Mouse (Mus musculus) stomach, embryonic 15.5 days (tissue): ENCODE results near the gene Lrch1. TPM values are rescaled to one million over a fixed set of nuclear protein-coding genes. Genes with fewer than 3 reads are reported as not detected.

ENCODE experiments used
- ATAC-seq: fragments of 200-750 bp; cut with Nextera tagmentation; 2 replicates; pipeline ENCODE4 v1.8.0; 2017; ENCODE audit warnings: low read depth, moderate number of reproducible peaks, moderate TSS enrichment; ENCODE audit not compliant: insufficient read depth, low FRiP score
- H3K27ac ChIP-seq: fragments of 300-500 bp; sonication (generic); 2 replicates; pipeline ENCODE4 v1.5.1; 2015; ENCODE audit warnings: mild to moderate bottlenecking, inconsistent platforms
- H3K27me3 ChIP-seq: fragments of 300-500 bp; sonication (generic); replicated peaks from 2 replicates; pipeline ENCODE4 v1.6.1; 2015; ENCODE audit warnings: inconsistent platforms
- H3K36me3 ChIP-seq: fragments of 300-500 bp; sonication (generic); 2 replicates; pipeline ENCODE4 v1.6.1; 2015; ENCODE audit warnings: inconsistent platforms
- H3K4me1 ChIP-seq: fragments of 300-500 bp; sonication (generic); 2 replicates; pipeline ENCODE4 v1.6.1; 2015; ENCODE audit warnings: inconsistent platforms
- H3K4me2 ChIP-seq: fragments of 300-500 bp; sonication (generic); 2 replicates; pipeline ENCODE4 v1.6.1; 2015; ENCODE audit warnings: mild to moderate bottlenecking, inconsistent platforms
- H3K4me3 ChIP-seq: fragments of 300-500 bp; sonication (generic); replicated peaks from 2 replicates; pipeline ENCODE4 v1.5.1; 2015; ENCODE audit warnings: inconsistent platforms
- H3K9ac ChIP-seq: fragments of 300-500 bp; sonication (generic); 2 replicates; pipeline ENCODE4 v1.6.1; 2015; ENCODE audit warnings: inconsistent platforms
- H3K9me3 ChIP-seq: fragments of 300-500 bp; sonication (generic); 2 replicates; pipeline ENCODE4 v1.6.1; 2016; ENCODE audit warnings: inconsistent platforms
- WGBS: fragments of 180-500 bp; shearing (Covaris S2); methylation state at CpG from one replicate; pipeline ENCODE4 v1.1.7; 2015; 5-methylcytosine and 5-hydroxymethylcytosine counted together
- polyA plus RNA-seq: library from polyadenylated mRNA; unstranded; fragments of >200 nt; fragmentation: Nextera tagmentation; extraction: Ambion mirVana; gene quantifications from 2 replicates; pipeline ENCODE4 v1.2.1, GENCODE M21; 2015

Lrch1 gene
- polyA plus RNA-seq, 1 experiment from 2014 or later, result 12.4 TPM

GRCm38 (mm10) chr14:74814848-74815789 lies 132.6 kb downstream of the Lrch1 start:
- ATAC-seq, result no peak
- WGBS, result 88% methylated on average over 17 of the region's 17 CpGs
- H3K36me3 ChIP-seq, result 0 out of 2 replicates have a peak, but pooled peaks cover under 1% of the 10 kb centered on the region

GRCm38 (mm10) chr14:74811617-74812016 lies 136.1 kb downstream of the Lrch1 start:
- no peaks in the 10 kb centered on the region for H3K9me3 ChIP-seq
- peaks cover 13% of the 10 kb centered on the region for H3K36me3 ChIP-seq
- no peak overlapping the region for H3K4me3 ChIP-seq
- no peak overlapping the region for H3K9ac ChIP-seq
- H3K4me2 ChIP-seq, result no peak overlapping the region
- ATAC-seq, result no peak
- no peak overlapping the region for H3K27ac ChIP-seq
- no peaks in the 10 kb centered on the region for H3K27me3 ChIP-seq
- H3K4me1 ChIP-seq, result no peaks in the 10 kb centered on the region
- 47% methylated on average over 11 of the region's 11 CpGs for WGBS

More at GRCm38 (mm10) chr14:74814848-74815789, 132.6 kb downstream of the Lrch1 start:
- Histone ChIP-seq H3K9me3 (no peaks in the 10 kb centered on the region), H3K27ac (no peak overlapping the region), H3K27me3 (no peaks in the 10 kb centered on the region), H3K4me1 (no peaks in the 10 kb centered on the region), H3K4me2 (no peak overlapping the region), H3K4me3 (no peak overlapping the region), H3K9ac (no peak overlapping the region)

GRCm38 (mm10) chr14:74801961-74802360 lies 145.7 kb downstream of the Lrch1 start:
- no peak for ATAC-seq
- Histone ChIP-seq H3K27me3 (no peaks in the 10 kb centered on the region), H3K4me2 (no peak overlapping the region)

GRCm38 (mm10) chr14:74798063-74798890 lies 149.4 kb downstream of the Lrch1 start:
- Histone ChIP-seq H3K27me3 (no peaks in the 10 kb centered on the region), H3K9ac (no peak overlapping the region), H3K36me3 (peaks cover 27% of the 10 kb centered on the region), H3K9me3 (no peaks in the 10 kb centered on the region), H3K4me1 (no peaks in the 10 kb centered on the region), H3K4me3 (no peak overlapping the region), H3K4me2 (no peak overlapping the region), H3K27ac (no peak overlapping the region)
- ATAC-seq, result no peak
- 80% methylated on average over 16 of the region's 16 CpGs for WGBS

More at GRCm38 (mm10) chr14:74801961-74802360, 145.7 kb downstream of the Lrch1 start:
- H3K4me1 ChIP-seq, result no peaks in the 10 kb centered on the region
- no peak overlapping the region for H3K27ac ChIP-seq
- H3K9ac ChIP-seq, result no peak overlapping the region
- H3K4me3 ChIP-seq, result no peak overlapping the region
- no peaks in the 10 kb centered on the region for H3K9me3 ChIP-seq
- 85% methylated on average over 1 of the region's 1 CpGs for WGBS
- H3K36me3 ChIP-seq, result peaks cover 27% of the 10 kb centered on the region

GRCm38 (mm10) chr14:74797386-74798062 lies 150.2 kb downstream of the Lrch1 start:
- H3K4me3 ChIP-seq, result no peak overlapping the region
- no peak overlapping the region for H3K9ac ChIP-seq
- H3K4me2 ChIP-seq, result no peak overlapping the region
- H3K36me3 ChIP-seq, result peaks cover 25% of the 10 kb centered on the region
- H3K27ac ChIP-seq, result no peak overlapping the region
- no peak for ATAC-seq
- no peaks in the 10 kb centered on the region for H3K27me3 ChIP-seq
- H3K9me3 ChIP-seq, result no peaks in the 10 kb centered on the region
- H3K4me1 ChIP-seq, result no peaks in the 10 kb centered on the region
- WGBS, result 77% methylated on average over 10 of the region's 10 CpGs

- H3K36me3 ChIP-seq, result peaks cover 11% of the 10 kb centered on the region; the same call in 1 of the 2 replicates
- no peaks in the 10 kb centered on the region for H3K4me1 ChIP-seq
- ATAC-seq, result no peak
- no peak overlapping the region for H3K9ac ChIP-seq
- H3K4me2 ChIP-seq, result no peak overlapping the region
- H3K27ac ChIP-seq, result no peak overlapping the region
- WGBS, result 67% methylated on average over 12 of the region's 12 CpGs
- H3K27me3 ChIP-seq, result no peaks in the 10 kb centered on the region
- no peak overlapping the region for H3K4me3 ChIP-seq
- H3K9me3 ChIP-seq, result no peaks in the 10 kb centered on the region
Observed at GRCm38 (mm10) chr14:74794931-74795330, 152.7 kb downstream of the Lrch1 start.

- no peak for ATAC-seq
- Histone ChIP-seq H3K27ac (no peak overlapping the region), H3K27me3 (no peaks in the 10 kb centered on the region), H3K9me3 (no peaks in the 10 kb centered on the region), H3K4me1 (no peaks in the 10 kb centered on the region), H3K9ac (no peak overlapping the region), H3K4me2 (no peak overlapping the region), H3K36me3 (peaks cover 6% of the 10 kb centered on the region; the same call in 1 of the 2 replicates), H3K4me3 (no peak overlapping the region)
- 74% methylated on average over 6 of the region's 6 CpGs for WGBS
Observed at GRCm38 (mm10) chr14:74792793-74793192, 154.9 kb downstream of the Lrch1 start.

GRCm38 (mm10) chr14:74790535-74790934 lies 157.1 kb downstream of the Lrch1 start:
- Histone ChIP-seq H3K9me3 (no peaks in the 10 kb centered on the region), H3K4me3 (no peak overlapping the region), H3K27ac (no peak overlapping the region), H3K4me1 (no peaks in the 10 kb centered on the region), H3K27me3 (no peaks in the 10 kb centered on the region), H3K4me2 (no peak overlapping the region), H3K36me3 (peaks cover under 1% of the 10 kb centered on the region; the same call in 1 of the 2 replicates), H3K9ac (no peak overlapping the region)
- no peak for ATAC-seq
- 68% methylated on average over 5 of the region's 5 CpGs for WGBS

- no peak for ATAC-seq
- Histone ChIP-seq H3K9me3 (no peaks in the 10 kb centered on the region), H3K4me1 (no peaks in the 10 kb centered on the region), H3K4me3 (no peak overlapping the region), H3K4me2 (no peak overlapping the region), H3K27ac (no peak overlapping the region), H3K27me3 (no peaks in the 10 kb centered on the region), H3K9ac (no peak overlapping the region), H3K36me3 (peaks cover 11% of the 10 kb centered on the region; the same call in 1 of the 2 replicates)
- WGBS, result 75% methylated on average over 8 of the region's 8 CpGs
Observed at GRCm38 (mm10) chr14:74788766-74789165, 158.9 kb downstream of the Lrch1 start.

- WGBS, result 72% methylated on average over 3 of the region's 3 CpGs
- ATAC-seq, result no peak
- no peaks in the 10 kb centered on the region for H3K9me3 ChIP-seq
- H3K27ac ChIP-seq, result no peak overlapping the region
- H3K9ac ChIP-seq, result no peak overlapping the region
- no peak overlapping the region for H3K4me3 ChIP-seq
- H3K27me3 ChIP-seq, result no peaks in the 10 kb centered on the region
- peaks cover 15% of the 10 kb centered on the region; the same call in 1 of the 2 replicates for H3K36me3 ChIP-seq
- H3K4me2 ChIP-seq, result no peak overlapping the region
- no peaks in the 10 kb centered on the region for H3K4me1 ChIP-seq
Observed at GRCm38 (mm10) chr14:74787717-74788116, 160.0 kb downstream of the Lrch1 start.

- Histone ChIP-seq H3K9ac (no peak overlapping the region), H3K27me3 (no peaks in the 10 kb centered on the region), H3K4me3 (no peak overlapping the region), H3K4me2 (no peak overlapping the region), H3K4me1 (no peaks in the 10 kb centered on the region), H3K36me3 (peaks cover 15% of the 10 kb centered on the region; the same call in 1 of the 2 replicates), H3K27ac (no peak overlapping the region), H3K9me3 (no peaks in the 10 kb centered on the region)
- WGBS, result 62% methylated on average over 11 of the region's 11 CpGs
- ATAC-seq, result no peak
Observed at GRCm38 (mm10) chr14:74784243-74784934, 163.3 kb downstream of the Lrch1 start.
